Mouse (Mus musculus): Measurements from ENCODE around the gene Cops8. TPM values are rescaled to one million over a fixed set of nuclear protein-coding genes. Genes with fewer than 3 reads are reported as not detected.

The Cops8 gene
- polyA plus RNA-seq, 1 experiment from 2014 or later = 104 TPM

GRCm38 (mm10) chr1:90590797-90591196, 12.0 kb upstream of the Cops8 start:
- no peak overlapping the region for H3K27ac ChIP-seq
- H3K9me3 ChIP-seq (replicated peaks) = no peaks in the 10 kb centered on the region
- no peaks in the 10 kb centered on the region for H3K36me3 ChIP-seq
- peaks cover 6% of the 10 kb centered on the region; the same call in 1 of the 2 replicates for H3K4me1 ChIP-seq (replicated peaks)
- no peak overlapping the region for H3K9ac ChIP-seq
- H3K4me2 ChIP-seq = no peak overlapping the region
- peaks cover 7% of the 10 kb centered on the region; the same call in 1 of the 2 replicates for H3K27me3 ChIP-seq
- no peak for ATAC-seq (replicated peaks; ENCODE audit: insufficient number of reproducible peaks, insufficient read depth, low FRiP score, low read depth)
- 37% methylated on average over 2 of the region's 2 CpGs for WGBS
- H3K4me3 ChIP-seq = no peak overlapping the region

DNA sequence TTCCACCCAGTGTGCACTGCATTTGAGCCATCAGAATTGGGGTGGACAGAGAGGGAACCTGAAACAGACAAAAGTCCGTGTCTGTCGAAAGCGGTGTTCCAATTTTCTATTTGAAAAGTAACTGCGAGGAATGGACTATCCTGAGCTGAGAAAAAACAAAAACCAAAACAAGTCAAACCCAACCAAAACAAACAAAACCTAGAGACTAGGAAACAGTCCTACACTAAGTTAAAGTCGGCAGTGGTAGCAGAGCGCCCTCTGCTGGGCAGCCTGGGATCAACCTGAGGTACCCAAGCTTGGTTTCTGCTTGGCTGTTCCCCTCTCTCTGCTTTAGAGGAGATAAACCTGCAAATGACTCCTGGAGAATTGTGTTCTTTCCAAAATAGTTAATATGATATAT, 10.0 kb upstream of the Cops8 start:
- H3K27me3 ChIP-seq = peaks cover 7% of the 10 kb centered on the region; the same call in 1 of the 2 replicates
- no peak overlapping the region for H3K9ac ChIP-seq
- no peak overlapping the region for H3K4me3 ChIP-seq
- H3K9me3 ChIP-seq (replicated peaks) = no peaks in the 10 kb centered on the region
- no peak for ATAC-seq (replicated peaks; ENCODE audit: insufficient number of reproducible peaks, insufficient read depth, low FRiP score, low read depth)
- 15% methylated on average over 6 of the region's 6 CpGs for WGBS
- no peaks in the 10 kb centered on the region for H3K36me3 ChIP-seq
- no peak overlapping the region for H3K27ac ChIP-seq
- no peak overlapping the region for H3K4me2 ChIP-seq
- peaks cover 6% of the 10 kb centered on the region; the same call in 1 of the 2 replicates for H3K4me1 ChIP-seq (replicated peaks)

DNA sequence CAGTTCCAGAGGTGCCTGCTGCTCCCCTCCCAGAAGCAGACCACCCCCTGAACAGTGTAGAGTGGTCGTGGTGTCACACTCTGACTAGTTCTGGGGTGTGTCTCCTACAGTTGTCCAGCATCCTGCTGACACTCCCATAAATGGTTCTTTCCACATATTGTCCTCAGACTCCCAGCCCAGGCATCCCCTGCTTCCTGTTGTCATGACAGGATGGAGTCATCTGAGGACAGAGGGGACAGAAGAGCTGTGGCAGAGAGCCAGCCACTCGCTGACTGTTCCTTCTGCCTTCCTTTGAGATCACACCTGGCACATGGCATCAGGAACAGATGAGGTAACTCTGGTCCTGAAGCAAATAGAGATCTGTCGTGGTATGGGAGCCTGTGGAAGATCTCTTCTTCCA, 3.6 kb upstream of the Cops8 start:
- Histone ChIP-seq H3K27ac (no peak overlapping the region), H3K36me3 (no peaks in the 10 kb centered on the region), H3K9me3 (replicated peaks) (no peaks in the 10 kb centered on the region), H3K27me3 (peaks cover 3% of the 10 kb centered on the region; the same call in 1 of the 2 replicates), H3K4me2 (no peak overlapping the region), H3K4me1 (replicated peaks) (peaks cover 8% of the 10 kb centered on the region), H3K9ac (no peak overlapping the region), H3K4me3 (no peak overlapping the region)
- 33% methylated on average over 3 of the region's 3 CpGs for WGBS
- no peak for ATAC-seq (replicated peaks; ENCODE audit: insufficient number of reproducible peaks, insufficient read depth, low FRiP score, low read depth)

DNA sequence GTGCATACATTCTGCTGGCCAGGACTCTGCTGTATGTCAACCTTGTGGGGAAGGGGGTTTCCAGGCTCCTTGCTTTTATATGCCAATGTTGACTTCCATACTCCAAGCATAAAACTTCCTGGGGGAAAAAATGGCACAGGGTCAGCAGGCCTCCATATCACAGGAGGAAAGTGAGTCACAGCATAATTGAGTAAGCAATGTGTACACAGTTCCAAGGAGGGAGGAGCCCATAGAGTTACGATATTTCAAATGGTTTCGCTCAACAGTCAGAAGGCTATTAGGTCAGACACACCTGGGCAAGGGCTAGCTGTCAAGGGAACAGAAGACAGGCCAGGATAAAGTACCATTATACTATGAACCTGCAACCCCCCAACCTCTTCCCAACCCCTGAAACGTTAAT, 1.7 kb upstream of the Cops8 start:
- H3K9ac ChIP-seq = no peak overlapping the region
- H3K9me3 ChIP-seq (replicated peaks) = no peaks in the 10 kb centered on the region
- 68% methylated on average over 3 of the region's 3 CpGs for WGBS
- H3K27ac ChIP-seq = no peak overlapping the region
- H3K4me3 ChIP-seq = no peak overlapping the region
- no peak for ATAC-seq (replicated peaks; ENCODE audit: insufficient number of reproducible peaks, insufficient read depth, low FRiP score, low read depth)
- peaks cover 4% of the 10 kb centered on the region; the same call in 1 of the 2 replicates for H3K36me3 ChIP-seq
- no peaks in the 10 kb centered on the region for H3K27me3 ChIP-seq
- H3K4me1 ChIP-seq (replicated peaks) = peaks cover 13% of the 10 kb centered on the region
- H3K4me2 ChIP-seq = no peak overlapping the region

- Histone ChIP-seq H3K4me2 (peak overlapping the region; percentile 69), H3K27me3 (no peaks in the 10 kb centered on the region), H3K9me3 (replicated peaks) (no peaks in the 10 kb centered on the region), H3K36me3 (peaks cover 29% of the 10 kb centered on the region), H3K27ac (peak overlapping the region; percentile 55), H3K4me3 (peak overlapping the region; percentile 80), H3K4me1 (replicated peaks) (peaks cover 13% of the 10 kb centered on the region), H3K9ac (peak overlapping the region; percentile 85)
- WGBS = under 1% methylated on average over 26 of the region's 26 CpGs
- peak; percentile 65; the same call in 1 of the 2 replicates for ATAC-seq (replicated peaks; ENCODE audit: insufficient number of reproducible peaks, insufficient read depth, low FRiP score, low read depth)
Observed at GRCm38 (mm10) chr1:90603561-90603887, 743 bp downstream of the Cops8 start.

DNA sequence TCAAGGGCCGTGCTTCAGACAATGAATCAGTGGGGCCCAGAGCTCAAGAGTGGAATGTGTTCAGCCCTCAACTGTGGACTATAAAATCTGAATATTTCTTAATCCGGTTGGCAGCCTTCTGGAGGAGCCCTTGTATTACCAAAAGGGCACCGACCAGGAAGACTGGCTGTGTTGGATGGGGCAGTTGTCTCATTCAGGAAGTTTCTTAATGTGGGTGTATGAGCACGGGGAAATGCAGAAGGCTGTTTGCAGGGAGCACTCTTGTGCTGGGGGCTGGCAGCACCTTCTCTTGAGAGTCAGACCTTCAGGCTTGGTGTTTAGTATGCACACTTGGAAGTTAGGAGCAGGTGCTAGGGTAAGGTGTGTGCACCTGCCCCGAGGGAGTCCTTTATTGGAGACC, 6.6 kb downstream of the Cops8 start:
- Histone ChIP-seq H3K36me3 (peaks cover 80% of the 10 kb centered on the region), H3K4me2 (no peak overlapping the region), H3K4me1 (replicated peaks) (peaks cover 3% of the 10 kb centered on the region; the same call in 1 of the 2 replicates), H3K9ac (no peak overlapping the region), H3K27me3 (no peaks in the 10 kb centered on the region), H3K27ac (no peak overlapping the region), H3K4me3 (no peak overlapping the region), H3K9me3 (replicated peaks) (no peaks in the 10 kb centered on the region)
- ATAC-seq (replicated peaks; ENCODE audit: insufficient number of reproducible peaks, insufficient read depth, low FRiP score, low read depth) = no peak
- WGBS = 84% methylated on average over 5 of the region's 5 CpGs

- WGBS = 74% methylated on average over 7 of the region's 7 CpGs
- no peaks in the 10 kb centered on the region for H3K27me3 ChIP-seq
- H3K9me3 ChIP-seq (replicated peaks) = no peaks in the 10 kb centered on the region
- no peak overlapping the region for H3K4me2 ChIP-seq
- H3K9ac ChIP-seq = no peak overlapping the region
- no peaks in the 10 kb centered on the region for H3K4me1 ChIP-seq (replicated peaks)
- no peak overlapping the region for H3K4me3 ChIP-seq
- no peak for ATAC-seq (replicated peaks; ENCODE audit: insufficient number of reproducible peaks, insufficient read depth, low FRiP score, low read depth)
- no peak overlapping the region for H3K27ac ChIP-seq
- peaks cover 19% of the 10 kb centered on the region for H3K36me3 ChIP-seq
Observed at GRCm38 (mm10) chr1:90617258-90617657, 14.5 kb downstream of the Cops8 start.

- no peak overlapping the region for H3K9ac ChIP-seq
- H3K9me3 ChIP-seq (replicated peaks) = no peaks in the 10 kb centered on the region
- no peaks in the 10 kb centered on the region for H3K36me3 ChIP-seq
- H3K27ac ChIP-seq = no peak overlapping the region
- WGBS = 68% methylated on average over 6 of the region's 6 CpGs
- no peaks in the 10 kb centered on the region for H3K27me3 ChIP-seq
- H3K4me2 ChIP-seq = no peak overlapping the region
- H3K4me3 ChIP-seq = no peak overlapping the region
- no peaks in the 10 kb centered on the region; the same call in 1 of the 2 replicates for H3K4me1 ChIP-seq (replicated peaks)
- no peak for ATAC-seq (replicated peaks; ENCODE audit: insufficient number of reproducible peaks, insufficient read depth, low FRiP score, low read depth)
Observed at GRCm38 (mm10) chr1:90633415-90634030, 30.7 kb downstream of the Cops8 start.

DNA sequence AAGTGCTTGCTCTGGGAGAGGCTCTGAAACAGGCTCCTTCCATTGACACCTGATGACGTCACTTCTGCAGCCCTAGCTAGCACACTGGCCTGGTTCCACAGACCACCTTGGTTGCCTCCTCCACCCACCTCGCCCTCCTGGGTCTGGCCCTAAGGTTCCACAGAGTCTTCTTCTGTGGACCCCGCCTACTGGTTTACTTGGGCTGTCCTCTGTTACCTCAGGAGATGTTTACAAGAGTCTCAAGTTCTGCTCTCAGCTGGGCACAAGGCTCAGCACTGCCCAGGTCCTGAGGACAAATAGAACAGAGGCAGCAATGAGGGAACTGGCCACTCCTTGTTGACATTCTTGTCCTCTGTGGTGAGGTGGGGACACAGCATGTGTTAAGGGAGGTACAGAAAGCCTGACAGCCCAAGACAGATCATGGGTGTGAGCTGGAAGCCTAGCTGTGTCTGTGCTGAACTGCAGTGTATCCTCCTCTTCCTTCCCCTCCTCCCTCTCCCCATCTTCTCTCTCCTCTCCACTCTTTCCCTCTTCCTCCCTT, 31.5 kb downstream of the Cops8 start:
- 57% methylated on average over 3 of the region's 3 CpGs for WGBS
- no peaks in the 10 kb centered on the region for H3K9me3 ChIP-seq (replicated peaks)
- no peak for ATAC-seq (replicated peaks; ENCODE audit: insufficient number of reproducible peaks, insufficient read depth, low FRiP score, low read depth)
- H3K4me3 ChIP-seq = no peak overlapping the region
- no peak overlapping the region for H3K4me2 ChIP-seq
- no peaks in the 10 kb centered on the region for H3K27me3 ChIP-seq
- no peaks in the 10 kb centered on the region for H3K36me3 ChIP-seq
- no peaks in the 10 kb centered on the region; the same call in 1 of the 2 replicates for H3K4me1 ChIP-seq (replicated peaks)
- no peak overlapping the region for H3K9ac ChIP-seq
- no peak overlapping the region for H3K27ac ChIP-seq

- Histone ChIP-seq H3K4me2 (no peak overlapping the region), H3K4me3 (no peak overlapping the region), H3K27ac (no peak overlapping the region), H3K36me3 (no peaks in the 10 kb centered on the region), H3K9me3 (replicated peaks) (no peaks in the 10 kb centered on the region), H3K4me1 (replicated peaks) (no peaks in the 10 kb centered on the region), H3K9ac (no peak overlapping the region), H3K27me3 (no peaks in the 10 kb centered on the region)
- 67% methylated on average over 7 of the region's 7 CpGs for WGBS
- no peak for ATAC-seq (replicated peaks; ENCODE audit: insufficient number of reproducible peaks, insufficient read depth, low FRiP score, low read depth)
Observed at GRCm38 (mm10) chr1:90638335-90638734, 35.6 kb downstream of the Cops8 start.

GRCm38 (mm10) chr1:90650781-90651437, 48.1 kb downstream of the Cops8 start:
- H3K4me3 ChIP-seq = no peak overlapping the region
- no peak overlapping the region for H3K4me2 ChIP-seq
- peaks cover 19% of the 10 kb centered on the region for H3K4me1 ChIP-seq (replicated peaks)
- H3K9me3 ChIP-seq (replicated peaks) = no peaks in the 10 kb centered on the region
- peak; percentile 83 for ATAC-seq (replicated peaks; ENCODE audit: insufficient number of reproducible peaks, insufficient read depth, low FRiP score, low read depth)
- WGBS = 4% methylated on average over 4 of the region's 4 CpGs
- no peak overlapping the region for H3K9ac ChIP-seq
- H3K27ac ChIP-seq = peak overlapping the region; percentile 77
- no peaks in the 10 kb centered on the region for H3K27me3 ChIP-seq
- no peaks in the 10 kb centered on the region for H3K36me3 ChIP-seq

- no peak for ATAC-seq (replicated peaks; ENCODE audit: insufficient number of reproducible peaks, insufficient read depth, low FRiP score, low read depth)
- Histone ChIP-seq H3K27ac (peak overlapping the region; percentile 77), H3K9me3 (replicated peaks) (no peaks in the 10 kb centered on the region), H3K27me3 (no peaks in the 10 kb centered on the region), H3K4me3 (no peak overlapping the region), H3K4me2 (no peak overlapping the region), H3K9ac (no peak overlapping the region), H3K36me3 (no peaks in the 10 kb centered on the region), H3K4me1 (replicated peaks) (peaks cover 19% of the 10 kb centered on the region)
Observed at GRCm38 (mm10) chr1:90651781-90652180, 49.0 kb downstream of the Cops8 start.
